Mouse (Mus musculus): ENCODE results near the gene Ube2v1.
A peak's percentile ranks its signal among the peaks of the same experiment; 100 is the strongest.

DNA sequence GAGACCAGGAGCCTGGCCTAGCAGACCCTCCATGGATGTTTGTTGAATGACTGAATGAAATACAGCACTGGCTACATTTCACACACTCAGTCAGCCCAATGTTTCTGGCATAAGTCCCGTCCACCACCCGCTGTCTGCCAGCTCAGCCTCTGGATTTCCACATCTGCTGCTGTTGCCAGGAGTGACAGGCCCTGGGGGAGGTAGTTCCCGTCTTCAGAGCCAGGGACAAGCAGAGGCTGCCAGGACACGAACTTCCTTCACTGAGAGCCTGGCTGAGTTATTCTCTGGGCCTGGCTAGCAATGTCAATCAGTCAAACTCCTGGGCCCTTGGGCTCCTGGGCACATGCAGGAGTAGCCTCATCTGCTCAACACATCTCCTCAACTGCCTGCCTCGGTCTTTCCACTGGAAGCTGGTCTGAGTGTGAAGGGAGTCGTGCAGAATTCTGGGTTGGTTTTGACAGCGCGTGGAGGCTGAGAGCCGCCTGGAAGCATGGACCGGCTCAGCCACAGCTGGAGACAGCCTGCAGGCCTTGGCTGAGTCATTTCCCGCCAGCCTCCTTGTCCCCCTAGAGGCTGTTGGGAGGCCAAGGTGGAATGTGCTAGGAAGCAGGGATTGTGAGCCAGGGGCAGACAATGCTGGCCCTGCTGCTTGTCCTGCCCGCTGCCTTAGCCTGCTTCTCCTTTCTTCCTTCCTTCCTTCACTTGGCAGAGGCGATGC, 61.8 kb downstream of the Ube2v1 start:
- TF ChIP-seq CTCF (IDR thresholded peaks at IDR 0.05; ENCODE audit: low read depth) = peak; percentile 43
- no peak for TF ChIP-seq EP300 (optimal IDR thresholded peaks at IDR 0.05)

All from stomach, postnatal 0 days (tissue).